In genomic region chr2:60789126-60789525, GRCm38 (mm10) we compare ENCODE assay signal across 17 mouse cellular contexts.
"Had no signal": no experiment of that assay in that cellular context is flagged by ENCODE, and none has a peak within 500 bp of the region (broad histone marks: within the 10 kb centered on the region; RNA-seq: fewer than 3 reads in every experiment).

No protein-coding gene starts in this region.

- H3K4me2 ChIP-seq: lung, embryonic 14.5 days; midbrain, embryonic 12.5 days; neural tube, embryonic 13.5 days; neural tube, embryonic 15.5 days had no signal

- H3K27me3 ChIP-seq: neural tube, embryonic 15.5 days had no signal

- H3K36me3 ChIP-seq: midbrain, embryonic 10.5 days; midbrain, embryonic 12.5 days; neural tube, embryonic 13.5 days; neural tube, embryonic 15.5 days had no signal

- H3K9me3 ChIP-seq: midbrain, embryonic 10.5 days; midbrain, embryonic 12.5 days; neural tube, embryonic 13.5 days; neural tube, embryonic 15.5 days had no signal

- H3K4me3 ChIP-seq: midbrain, embryonic 10.5 days; midbrain, embryonic 12.5 days; myocyte; neural tube, embryonic 13.5 days; neural tube, embryonic 15.5 days had no signal

- H3K9ac ChIP-seq: lung, embryonic 14.5 days; midbrain, embryonic 12.5 days; neural tube, embryonic 13.5 days; neural tube, embryonic 15.5 days had no signal

- DNase-seq: lung, adult 18-20 months; lung, embryonic 14.5 days; lung, postnatal 10 days; lung, postnatal 4 days; midbrain, embryonic 14.5 days; right cerebral cortex, adult 18-20 months; right cerebral cortex, postnatal 25 days; right cerebral cortex, postnatal 4 days; spleen, adult 18-20 months; thymus, adult 18-20 months; thymus, postnatal 25 days; thymus, postnatal 4 days had no signal

- H3K27ac ChIP-seq: midbrain, embryonic 12.5 days had no signal
